Mouse (Mus musculus): Measurements from ENCODE around the gene Ttf1. TPM values are rescaled to one million over a fixed set of nuclear protein-coding genes. Genes with fewer than 3 reads are reported as not detected.
A peak's percentile ranks its signal among the peaks of the same experiment; 100 is the strongest.

Gene Ttf1
- 1 to 10 TPM; 4.4 to 6.0 TPM for total RNA-seq (2021)
- long read RNA-seq, experiment 1, full-length matches to known transcripts: 1 of 5 reads
- long read RNA-seq, experiment 1, partial matches to known transcripts: 1 of 5 reads
- long read RNA-seq, experiment 1, other reads (novel, unspliced or antisense): 3 of 5 reads
- long read RNA-seq, experiment 2, full-length matches to known transcripts: 1 of 2 reads
- long read RNA-seq, experiment 2, partial matches to known transcripts: 0 of 2 reads
- long read RNA-seq, experiment 2, other reads (novel, unspliced or antisense): 1 of 2 reads

DNA sequence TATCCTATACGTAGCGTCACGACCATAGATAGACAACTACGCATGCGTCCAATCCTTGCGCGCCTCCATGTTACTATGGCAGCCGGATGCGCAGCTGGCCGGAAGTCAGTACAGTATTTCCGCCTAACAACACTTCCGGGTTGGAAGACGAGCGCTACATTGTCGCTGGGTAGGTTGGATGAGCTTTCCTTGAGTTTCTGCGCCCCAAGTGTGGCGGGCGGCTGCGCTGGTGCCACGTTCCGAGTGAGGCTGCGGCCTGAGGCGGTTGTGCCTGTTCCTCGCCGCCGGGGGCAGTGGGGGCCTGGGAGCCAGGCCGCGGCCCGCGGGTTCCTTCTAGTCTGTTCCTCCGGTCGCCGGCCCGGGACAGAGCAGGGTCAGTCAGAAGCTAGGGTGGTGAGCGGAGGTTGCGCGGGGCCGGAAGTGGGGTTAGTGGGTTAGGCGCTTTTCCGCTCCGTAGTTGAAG is at the start of gene Ttf1:
Ttf1 (plus strand) TSS at position 128 of the 463 bp plus-strand sequence.
- TF ChIP-seq CTCF (IDR thresholded peaks at IDR 0.05): peak; percentile 15; the same call in 1 of the 2 replicates
- peak; percentile 91 for DNase-seq

DNA sequence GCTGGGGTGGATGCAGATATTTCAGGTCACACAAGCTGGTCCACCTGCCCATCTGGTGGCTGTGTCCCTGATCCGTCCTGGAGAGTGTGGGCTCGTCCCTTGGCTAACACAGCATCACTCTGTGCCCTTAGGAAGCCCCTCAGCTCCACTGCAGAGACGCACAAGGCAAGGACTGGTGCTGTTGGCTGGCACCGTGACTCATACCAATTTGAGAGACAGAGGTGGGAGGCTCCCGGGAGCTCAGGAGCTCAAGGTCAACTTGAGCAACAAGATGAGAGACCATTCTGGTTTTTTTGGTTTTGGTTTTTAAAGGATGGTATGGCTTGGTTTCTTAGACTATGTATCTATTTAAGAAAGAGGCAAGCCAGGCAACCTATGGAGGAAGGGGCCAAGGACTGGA is 47.5 kb upstream of the Ttf1 start:
- TF ChIP-seq CTCF (IDR thresholded peaks at IDR 0.05): no peak
- Histone ChIP-seq H3K4me3 (no peak overlapping the region), H3K27ac (no peak overlapping the region)
- intact Hi-C loops (cut with DNase I): no loop called here
- DNase-seq: no peak

More for the DNA sequence above, at the start of gene Ttf1:
- peak within 1 kb of the TSS; percentile 92 for H3K27ac ChIP-seq
- intact Hi-C loops (cut with DNase I): loop anchor here (5.0 kb wide), 1 partner anchor 67 kb away; no protein-coding TSS in a partner anchor
- peak within 1 kb of the TSS; percentile 98 for H3K4me3 ChIP-seq

DNA sequence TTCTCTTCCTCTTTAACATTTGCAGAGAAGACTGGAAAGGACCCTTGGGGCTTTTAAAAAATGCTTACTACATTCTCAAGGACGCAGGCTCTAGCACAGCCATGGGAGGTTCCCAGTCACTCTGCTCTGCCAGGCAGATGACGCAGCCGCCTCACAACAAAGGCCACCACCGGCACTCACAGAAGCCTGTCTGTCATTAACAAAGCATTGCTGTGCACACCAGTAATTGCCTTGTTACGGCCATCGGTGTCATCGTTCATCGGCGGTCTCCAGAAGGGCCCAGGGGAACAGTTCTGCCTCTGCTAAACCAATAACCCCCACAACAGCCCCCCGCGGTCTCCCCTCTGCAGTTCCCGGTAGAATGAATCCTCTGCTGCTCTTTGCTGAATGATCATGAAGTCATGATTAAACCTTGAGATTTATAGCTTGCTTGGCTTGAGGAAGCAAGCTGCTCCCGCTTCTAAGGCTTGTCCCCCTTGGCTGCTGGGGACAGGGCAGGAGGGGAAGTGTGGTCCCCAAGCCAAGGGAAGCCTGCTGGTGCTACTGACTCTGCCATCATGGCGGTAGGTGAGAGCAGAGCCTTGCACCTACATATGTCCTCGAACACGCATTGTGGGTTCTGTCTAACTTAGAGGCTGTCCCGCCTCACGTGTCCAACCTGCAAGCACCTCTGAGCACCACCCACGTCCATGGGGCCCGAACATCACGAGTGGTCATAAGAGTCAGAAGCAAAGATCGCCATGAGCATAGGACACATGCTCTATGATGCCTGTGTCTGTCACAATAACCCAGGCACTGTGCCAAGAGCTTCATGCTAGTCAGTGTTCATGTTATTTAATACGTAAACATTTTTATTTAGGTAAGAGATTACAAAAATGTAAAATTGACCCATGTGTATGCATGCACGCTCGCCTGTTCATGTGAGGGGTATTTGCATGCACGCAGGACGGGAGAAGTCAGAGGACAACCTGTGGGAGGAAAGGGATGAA is 43.2 kb upstream of the Ttf1 start:
- intact Hi-C loops (cut with DNase I): no loop called here
- Histone ChIP-seq H3K4me3 (no peak overlapping the region), H3K27ac (no peak overlapping the region)
- TF ChIP-seq CTCF (IDR thresholded peaks at IDR 0.05): no peak
- DNase-seq: no peak

DNA sequence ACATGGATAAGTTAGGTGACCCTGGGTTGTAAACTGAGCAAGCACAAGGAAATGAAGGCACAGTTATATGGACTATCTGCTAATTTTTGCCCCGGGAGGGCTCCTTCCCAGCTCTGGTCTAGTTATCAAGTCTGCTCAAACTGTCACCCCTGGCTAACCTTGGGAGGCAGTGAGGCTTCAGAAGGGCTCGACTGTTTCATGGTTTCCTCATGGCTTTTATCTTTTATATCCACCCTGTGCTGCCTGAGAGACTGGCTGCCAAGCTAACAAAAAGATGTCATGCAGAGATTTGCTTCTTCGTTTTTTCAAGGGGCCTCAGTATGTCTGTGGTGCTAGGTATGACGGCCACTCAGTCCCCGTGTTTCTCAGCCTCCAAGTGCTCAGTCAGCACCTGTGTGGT is 41.4 kb upstream of the Ttf1 start:
- Histone ChIP-seq H3K4me3 (no peak overlapping the region), H3K27ac (no peak overlapping the region)
- DNase-seq: no peak
- TF ChIP-seq CTCF (IDR thresholded peaks at IDR 0.05): no peak
- intact Hi-C loops (cut with DNase I): no loop called here

DNA sequence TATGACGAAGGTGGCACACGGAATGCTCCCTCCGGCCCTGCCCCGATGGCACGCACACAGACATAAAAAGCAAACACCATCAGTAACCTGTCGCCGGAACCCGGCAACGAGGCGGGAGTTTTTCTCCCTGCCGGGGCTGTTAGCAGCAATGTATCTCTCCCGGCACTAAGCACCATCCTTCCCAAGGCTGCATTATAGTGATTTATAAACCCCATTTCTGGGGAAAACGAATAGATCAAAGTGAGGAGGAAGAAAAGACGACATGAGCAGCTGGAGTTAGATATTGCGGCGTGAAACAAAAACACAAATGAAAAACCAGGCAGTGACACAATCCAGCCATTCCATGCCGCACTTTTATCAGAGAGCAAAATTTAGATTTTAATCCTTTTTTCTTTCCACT is 39.0 kb upstream of the Ttf1 start:
- intact Hi-C loops (cut with DNase I): no loop called here
- H3K27ac ChIP-seq: no peak overlapping the region
- no peak overlapping the region for H3K4me3 ChIP-seq
- DNase-seq: no peak
- TF ChIP-seq CTCF (IDR thresholded peaks at IDR 0.05): no peak

DNA sequence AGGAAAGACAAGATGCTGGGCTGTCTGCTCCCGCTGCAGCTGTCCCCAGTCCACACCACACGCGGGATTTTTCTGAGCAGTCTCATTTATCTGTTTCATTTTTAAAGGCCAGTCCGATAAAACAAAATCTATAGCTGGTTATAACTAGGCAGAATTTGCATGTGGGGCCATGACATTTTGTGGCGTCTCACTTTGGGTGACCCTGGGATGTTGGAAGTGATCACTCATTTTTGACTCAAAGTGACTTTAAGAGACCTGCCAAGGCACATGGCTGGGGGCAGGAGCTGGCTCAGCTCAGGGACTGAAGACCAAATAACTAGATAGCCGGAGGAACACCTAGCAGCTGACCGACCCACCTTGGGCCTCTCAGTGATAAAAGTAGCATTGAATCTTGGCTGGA is 37.1 kb upstream of the Ttf1 start:
- Histone ChIP-seq H3K27ac (no peak overlapping the region), H3K4me3 (no peak overlapping the region)
- intact Hi-C loops (cut with DNase I): no loop called here
- TF ChIP-seq CTCF (IDR thresholded peaks at IDR 0.05): no peak
- no peak for DNase-seq

DNA sequence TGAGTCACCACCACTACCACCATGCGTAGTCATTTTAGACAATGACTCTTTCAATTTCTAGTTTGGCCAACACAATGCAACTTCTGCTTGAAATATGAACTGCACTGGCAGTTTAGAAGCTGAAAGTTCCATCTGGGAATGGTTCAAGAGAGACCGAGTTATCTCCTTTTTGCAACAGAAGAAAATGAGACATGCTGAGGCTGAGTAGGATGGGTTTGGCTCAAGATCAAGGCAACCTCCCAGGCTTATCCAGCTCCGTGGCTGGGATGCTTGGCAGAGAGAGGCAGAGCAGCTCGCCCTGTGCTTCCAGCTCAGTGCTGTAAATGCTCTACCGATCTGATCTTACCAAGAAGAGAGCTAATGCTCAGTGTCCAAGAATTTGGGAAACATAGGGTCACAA is 34.8 kb upstream of the Ttf1 start:
- no peak overlapping the region for H3K4me3 ChIP-seq
- TF ChIP-seq CTCF (IDR thresholded peaks at IDR 0.05): no peak
- intact Hi-C loops (cut with DNase I): no loop called here
- H3K27ac ChIP-seq: no peak overlapping the region
- no peak for DNase-seq

DNA sequence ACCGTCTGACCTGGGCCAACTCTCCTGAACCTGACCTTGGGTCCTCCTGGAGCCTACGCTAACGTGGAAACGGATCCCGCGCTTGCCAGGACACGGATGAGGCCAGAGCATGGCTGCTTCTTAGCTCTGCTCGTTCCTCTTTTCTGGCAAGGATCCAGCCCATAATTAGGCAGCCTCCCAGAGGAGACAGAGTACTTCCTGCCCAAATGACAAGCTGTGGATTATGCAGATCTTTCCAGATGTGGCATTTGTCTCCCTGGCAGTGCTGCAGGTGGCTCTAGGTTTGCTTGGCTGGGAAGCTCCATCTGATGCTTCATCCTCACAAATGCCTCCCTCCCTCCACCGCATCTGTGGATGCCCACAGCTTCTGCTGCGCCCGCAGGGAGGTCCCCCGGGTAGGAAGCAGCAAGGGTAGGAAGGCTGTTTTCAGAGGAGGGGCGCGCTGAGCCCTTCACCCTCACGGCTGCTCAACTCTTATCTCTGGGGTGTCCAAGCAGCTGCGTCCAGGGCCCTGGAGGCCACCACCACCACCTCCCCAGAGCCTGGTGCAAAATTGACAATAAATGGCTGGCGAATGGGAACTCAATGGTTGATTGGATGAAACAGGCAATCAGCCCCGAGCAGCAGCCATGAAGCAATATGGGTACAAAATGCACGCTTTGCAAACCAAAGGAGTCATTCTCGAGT is 29.9 kb upstream of the Ttf1 start:
- TF ChIP-seq CTCF (IDR thresholded peaks at IDR 0.05): no peak
- DNase-seq: no peak
- no peak overlapping the region for H3K27ac ChIP-seq
- intact Hi-C loops (cut with DNase I): no loop called here
- no peak overlapping the region for H3K4me3 ChIP-seq

DNA sequence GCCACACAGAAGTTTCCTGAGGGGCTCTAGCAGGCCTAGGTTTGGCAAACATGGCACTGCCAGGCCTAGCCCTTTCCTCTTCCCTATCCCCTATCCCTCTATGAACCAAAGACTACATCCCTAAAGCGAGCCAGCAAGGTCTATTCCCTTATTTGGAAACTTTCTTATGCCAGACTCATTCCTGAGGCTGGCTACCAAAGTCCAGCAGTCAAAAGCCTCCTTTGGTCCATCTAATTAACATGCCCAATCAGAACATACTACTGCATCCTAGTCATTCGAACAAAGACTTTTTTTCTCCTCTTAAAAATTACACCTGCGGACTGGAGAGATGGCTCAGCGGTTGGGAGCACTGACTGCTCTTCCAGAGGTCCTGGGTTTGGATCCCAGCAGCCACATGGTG is 28.1 kb upstream of the Ttf1 start:
- no peak for TF ChIP-seq CTCF (IDR thresholded peaks at IDR 0.05)
- intact Hi-C loops (cut with DNase I): no loop called here
- DNase-seq: no peak
- Histone ChIP-seq H3K27ac (no peak overlapping the region), H3K4me3 (no peak overlapping the region)

DNA sequence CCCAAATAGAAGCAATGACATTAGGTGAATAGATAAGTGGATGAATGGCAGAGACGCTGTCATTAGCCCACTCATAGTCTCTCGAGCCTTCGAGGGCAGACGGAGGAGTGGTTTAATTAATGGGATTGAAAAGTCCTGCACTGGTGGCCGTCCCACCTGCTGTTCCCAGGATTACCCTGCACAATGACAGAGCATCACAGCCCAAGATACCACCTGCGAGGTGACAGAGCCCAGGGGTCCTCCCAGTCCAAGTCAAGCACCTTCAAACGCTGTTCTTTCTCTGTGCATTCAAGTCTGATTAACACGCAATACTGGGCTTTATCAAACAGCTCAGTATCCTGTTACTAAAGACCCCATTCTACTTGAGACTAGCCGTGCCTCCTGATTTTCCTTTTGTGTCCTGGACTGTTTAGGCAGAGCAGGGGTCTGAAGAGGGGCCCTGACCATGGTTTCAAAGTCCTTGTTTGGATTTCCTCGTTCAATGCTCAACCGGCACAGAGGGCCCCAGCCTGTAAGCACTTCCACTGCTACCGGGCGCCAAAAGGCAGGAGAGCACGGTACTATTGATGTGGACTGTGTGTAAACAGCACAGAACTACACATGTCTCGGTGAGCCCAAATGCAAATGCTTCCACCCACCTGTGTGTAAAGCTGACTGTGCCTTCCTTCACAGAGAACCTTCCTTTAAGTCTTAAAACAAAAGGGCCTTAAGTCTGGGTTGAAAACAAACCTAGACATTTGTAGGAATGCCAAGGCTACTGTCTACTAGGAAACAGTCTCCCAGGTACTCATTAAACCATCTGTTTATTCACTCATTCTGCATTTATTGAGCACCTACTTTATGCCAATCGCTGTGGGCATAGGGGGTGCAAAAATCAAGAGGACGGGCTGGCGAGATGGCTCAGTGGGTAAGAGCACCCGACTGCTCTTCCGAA is 25.3 kb upstream of the Ttf1 start:
- TF ChIP-seq CTCF (IDR thresholded peaks at IDR 0.05): no peak

DNA sequence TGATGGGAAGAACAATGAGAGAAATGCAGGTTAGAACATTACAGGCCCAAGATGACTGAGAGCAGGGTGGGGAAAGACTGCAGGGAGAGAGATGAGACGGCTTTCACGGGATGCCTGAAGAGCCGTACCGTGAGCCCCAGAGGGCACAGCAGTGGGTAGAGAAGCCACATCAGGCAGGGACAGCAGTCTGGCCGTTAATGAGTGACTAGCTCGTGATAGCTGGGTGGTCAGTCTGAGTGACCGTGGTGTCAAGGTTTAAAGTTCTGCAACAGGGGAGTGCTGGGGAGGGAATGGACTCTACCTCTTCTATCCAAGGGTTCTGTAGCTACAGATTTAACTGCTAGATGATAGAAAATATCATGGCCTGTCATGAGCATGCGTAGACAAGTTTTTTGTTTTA is 24.4 kb upstream of the Ttf1 start:
- Histone ChIP-seq H3K27ac (no peak overlapping the region), H3K4me3 (no peak overlapping the region)
- DNase-seq: no peak
- no peak for TF ChIP-seq CTCF (IDR thresholded peaks at IDR 0.05)
- intact Hi-C loops (cut with DNase I): no loop called here

More for the DNA sequence above, 25.3 kb upstream of the Ttf1 start:
- intact Hi-C loops (cut with DNase I): no loop called here
- no peak for DNase-seq
- no peak overlapping the region for H3K27ac ChIP-seq
- H3K4me3 ChIP-seq: no peak overlapping the region

DNA sequence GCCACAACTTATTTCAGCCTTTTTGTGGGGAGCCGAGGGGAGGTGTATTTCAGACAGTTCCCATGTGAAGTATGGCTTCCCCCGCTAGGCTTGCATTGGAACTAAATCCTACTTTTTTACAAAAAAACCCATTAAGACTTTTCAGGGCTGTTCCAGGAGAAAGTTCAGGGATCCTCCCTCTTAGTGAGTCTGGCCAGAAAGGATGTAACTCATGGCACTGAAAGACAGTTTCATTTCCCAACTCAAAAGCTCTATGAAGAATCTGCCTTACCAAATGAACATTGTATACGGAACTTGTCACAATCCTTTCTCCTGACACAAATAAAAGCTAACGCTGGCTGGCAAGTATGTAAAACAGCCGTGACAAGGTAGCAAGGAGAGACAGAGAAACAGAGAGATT is 20.3 kb upstream of the Ttf1 start:
- Histone ChIP-seq H3K4me3 (no peak overlapping the region), H3K27ac (no peak overlapping the region)
- intact Hi-C loops (cut with DNase I): no loop called here
- no peak for DNase-seq
- no peak for TF ChIP-seq CTCF (IDR thresholded peaks at IDR 0.05)

Data from gastrocnemius, adult 2 months (tissue).